Mouse (Mus musculus) inflammation-experienced regulatory T-cells, adult 16 weeks (primary cell): ENCODE measurements around the gene Sult2a3. TPM values are rescaled to one million over a fixed set of nuclear protein-coding genes. Genes with fewer than 3 reads are reported as not detected.

Experiments
- polyA plus RNA-seq: library from polyadenylated mRNA; unstranded; fragments of 100-300 nt; shearing (Covaris generic); gene quantifications from one replicate; pipeline ENCODE4 v1.2.1, GENCODE M21; 2017

Gene Sult2a3
- polyA plus RNA-seq = not detected

DNA sequence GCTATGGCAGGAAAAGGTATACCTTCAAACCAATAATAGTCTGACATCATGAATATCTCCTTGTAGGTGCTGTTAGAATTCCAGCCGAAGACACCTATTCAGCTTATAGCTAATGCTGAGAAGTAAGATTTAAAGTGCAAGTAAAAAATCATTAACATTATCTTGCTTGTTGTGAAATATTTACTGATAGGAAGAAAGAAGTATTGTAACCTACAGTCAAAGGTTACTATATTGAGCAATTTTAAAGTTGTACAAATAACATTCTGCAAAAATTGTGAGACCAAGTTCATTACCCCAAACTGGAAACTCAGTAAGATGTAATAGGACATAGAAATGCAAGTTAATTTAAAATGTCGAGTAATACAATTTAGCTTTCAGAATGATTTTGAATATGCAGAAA lies at the start of gene Sult2a3:
Sult2a3 (minus strand) TSS at position 101 of the 400 bp plus-strand sequence.

Other genes with a start within 250 kb of the Sult2a3 start
- not detected for gene Sult2a4, start 133.4 kb downstream of the Sult2a3 start, polyA plus RNA-seq
- not detected for gene Sult2a6, start 131.8 kb upstream of the Sult2a3 start, polyA plus RNA-seq
- gene Obox8, start 210.5 kb upstream of the Sult2a3 start, polyA plus RNA-seq = not detected